Mouse (Mus musculus): Measurements from ENCODE around the gene Ube2s. TPM values are rescaled to one million over a fixed set of nuclear protein-coding genes. Genes with fewer than 3 reads are reported as not detected.

Gene Ube2s
- polyA plus RNA-seq, 1 experiment, result 131 TPM

DNA sequence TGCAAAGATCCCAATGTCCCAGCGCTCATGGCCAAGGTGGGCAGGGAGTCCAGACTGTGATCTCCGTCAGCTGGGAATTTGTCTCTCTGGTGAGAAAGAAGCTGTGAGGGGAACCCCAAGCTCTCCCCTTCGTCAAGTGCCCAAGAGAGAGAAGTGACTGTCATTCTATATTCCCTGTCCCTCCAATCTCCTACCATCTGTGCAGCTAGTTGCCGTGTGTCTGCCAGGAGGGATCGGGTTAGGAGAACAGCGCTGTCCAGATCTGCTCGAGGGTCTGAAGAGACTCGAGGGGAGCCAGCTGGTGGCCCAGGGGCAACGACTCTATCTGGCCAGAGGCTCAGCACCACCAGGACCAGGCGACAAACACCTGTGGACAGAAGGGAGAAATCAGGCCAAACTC, 36.3 kb downstream of the Ube2s start:
- Histone ChIP-seq H3K4me3 (ENCODE audit: low read depth, low read length) (no peak overlapping the region), H3K36me3 (ENCODE audit: control insufficient read depth, insufficient read depth, low read length) (no peaks in the 10 kb centered on the region), H3K27me3 (ENCODE audit: control insufficient read depth, insufficient read depth, low read length) (peaks cover 32% of the 10 kb centered on the region), H3K4me1 (ENCODE audit: control insufficient read depth, insufficient read depth, insufficient read length, low read length) (no peaks in the 10 kb centered on the region; the same call in none of the 2 replicates), H3K27ac (ENCODE audit: insufficient read depth, low read depth, low read length) (no peak overlapping the region)
- WGBS, result 52% methylated on average over 10 of the region's 10 CpGs
- TF ChIP-seq POLR2A (IDR thresholded peaks at IDR 0.05; ENCODE audit: low read depth, low read length) (no peak), CTCF (IDR thresholded peaks at IDR 0.05; ENCODE audit: extremely low read depth, insufficient read length, insufficient replicate concordance, low read depth, low read length) (no peak)

DNA sequence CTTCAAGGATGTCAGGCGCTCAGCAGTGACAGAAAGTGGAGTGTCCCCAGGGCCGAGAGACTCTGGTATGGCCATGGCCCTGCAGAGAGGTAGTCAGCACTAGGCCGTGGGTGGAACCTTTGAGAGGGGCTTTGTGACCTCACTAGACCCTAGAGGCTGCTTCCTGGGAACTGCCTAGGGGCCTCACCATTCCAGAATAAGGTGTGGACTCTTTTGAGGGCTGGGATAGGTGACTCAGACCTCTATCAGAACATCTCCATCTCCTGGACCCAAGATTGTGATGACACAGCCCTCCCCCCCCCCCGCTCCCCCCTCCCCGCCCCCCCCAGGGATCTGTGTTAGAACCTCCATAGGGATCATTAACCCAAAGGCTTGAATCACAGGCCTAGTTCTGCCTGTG, 41.2 kb downstream of the Ube2s start, which contains the start of gene Fam71e2:
TSS of gene Fam71e2 (minus strand) at position 101 of the 400 bp plus-strand sequence.
- TF ChIP-seq POLR2A (IDR thresholded peaks at IDR 0.05; ENCODE audit: low read depth, low read length) (no peak), CTCF (IDR thresholded peaks at IDR 0.05; ENCODE audit: extremely low read depth, insufficient read length, insufficient replicate concordance, low read depth, low read length) (no peak)
- Histone ChIP-seq H3K27me3 (ENCODE audit: control insufficient read depth, insufficient read depth, low read length) (peaks cover 8% of the 10 kb centered on the region), H3K27ac (ENCODE audit: insufficient read depth, low read depth, low read length) (no peak within 1 kb of the TSS), H3K4me1 (ENCODE audit: control insufficient read depth, insufficient read depth, insufficient read length, low read length) (no peaks in the 10 kb centered on the region), H3K4me3 (ENCODE audit: low read depth, low read length) (no peak within 1 kb of the TSS), H3K36me3 (ENCODE audit: control insufficient read depth, insufficient read depth, low read length) (no peaks in the 10 kb centered on the region)
- 71% methylated on average over 5 of the region's 5 CpGs for WGBS

DNA sequence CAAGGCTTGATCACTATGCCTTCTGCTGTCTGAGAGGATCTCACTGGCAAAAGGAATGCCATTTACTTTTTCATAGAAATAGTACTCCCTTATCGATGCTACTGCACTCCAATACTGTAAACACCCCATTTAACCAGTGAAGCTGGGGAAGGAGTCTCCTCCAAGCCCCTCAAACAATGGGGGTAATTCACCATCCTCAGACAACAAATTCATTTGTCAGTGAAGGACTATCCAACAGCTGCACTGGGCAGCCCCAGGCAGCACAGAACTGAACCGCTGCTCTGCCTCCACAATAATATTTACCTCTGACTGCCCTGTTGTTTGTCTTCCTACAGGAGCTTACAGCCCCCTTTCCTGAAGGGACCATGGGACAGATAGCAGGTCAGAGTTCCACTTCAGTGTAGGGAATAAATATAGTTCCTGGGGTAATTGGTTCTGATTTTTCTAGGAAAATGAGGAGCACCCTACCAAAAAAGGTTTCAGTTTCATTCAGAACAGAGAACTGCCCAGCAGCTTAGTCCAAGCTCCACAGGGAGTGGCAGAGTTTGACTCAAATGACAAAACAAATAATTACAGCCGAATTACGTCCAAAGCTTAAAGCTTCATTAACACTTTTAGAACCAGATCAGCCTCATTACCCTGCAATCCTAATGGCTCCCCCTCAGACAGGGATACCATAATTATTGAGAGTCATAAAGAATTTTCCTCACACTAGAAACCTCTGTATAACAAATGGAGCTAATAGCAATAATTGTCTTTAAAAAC, 47.3 kb downstream of the Ube2s start:
- TF ChIP-seq POLR2A (IDR thresholded peaks at IDR 0.05; ENCODE audit: low read depth, low read length) (no peak), CTCF (IDR thresholded peaks at IDR 0.05; ENCODE audit: extremely low read depth, insufficient read length, insufficient replicate concordance, low read depth, low read length) (no peak)
- Histone ChIP-seq H3K27ac (ENCODE audit: insufficient read depth, low read depth, low read length) (peak overlapping the region; percentile 69), H3K36me3 (ENCODE audit: control insufficient read depth, insufficient read depth, low read length) (no peaks in the 10 kb centered on the region), H3K4me3 (ENCODE audit: low read depth, low read length) (no peak overlapping the region), H3K27me3 (ENCODE audit: control insufficient read depth, insufficient read depth, low read length) (no peaks in the 10 kb centered on the region), H3K4me1 (ENCODE audit: control insufficient read depth, insufficient read depth, insufficient read length, low read length) (peaks cover 6% of the 10 kb centered on the region; the same call in 1 of the 2 replicates)
- 12% methylated on average over 4 of the region's 4 CpGs for WGBS

DNA sequence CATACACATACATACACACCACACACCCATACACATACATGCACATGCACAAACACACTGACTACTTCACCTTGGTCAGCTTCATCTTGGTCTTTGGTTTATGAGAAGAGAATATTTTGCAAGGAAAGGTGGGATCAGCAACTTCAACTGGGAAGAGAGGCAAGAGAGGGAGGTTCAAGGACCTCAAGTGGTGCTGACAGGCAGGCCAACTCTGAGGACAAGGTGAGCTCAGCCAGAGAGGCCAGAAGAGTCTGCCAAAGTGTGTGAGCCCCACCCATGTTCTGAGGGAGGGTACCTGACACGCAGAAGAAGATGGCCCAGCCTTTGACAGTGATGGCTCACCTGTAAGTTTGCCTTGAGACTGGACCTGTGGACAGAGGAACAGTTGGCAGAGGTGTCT, 52.7 kb downstream of the Ube2s start:
- Histone ChIP-seq H3K27me3 (ENCODE audit: control insufficient read depth, insufficient read depth, low read length) (no peaks in the 10 kb centered on the region), H3K4me1 (ENCODE audit: control insufficient read depth, insufficient read depth, insufficient read length, low read length) (peaks cover 2% of the 10 kb centered on the region; the same call in 1 of the 2 replicates), H3K36me3 (ENCODE audit: control insufficient read depth, insufficient read depth, low read length) (no peaks in the 10 kb centered on the region), H3K4me3 (ENCODE audit: low read depth, low read length) (no peak overlapping the region), H3K27ac (ENCODE audit: insufficient read depth, low read depth, low read length) (no peak overlapping the region)
- TF ChIP-seq POLR2A (IDR thresholded peaks at IDR 0.05; ENCODE audit: low read depth, low read length), result no peak
- TF ChIP-seq CTCF (IDR thresholded peaks at IDR 0.05; ENCODE audit: extremely low read depth, insufficient read length, insufficient replicate concordance, low read depth, low read length), result no peak
- 37% methylated on average over 1 of the region's 1 CpGs for WGBS

DNA sequence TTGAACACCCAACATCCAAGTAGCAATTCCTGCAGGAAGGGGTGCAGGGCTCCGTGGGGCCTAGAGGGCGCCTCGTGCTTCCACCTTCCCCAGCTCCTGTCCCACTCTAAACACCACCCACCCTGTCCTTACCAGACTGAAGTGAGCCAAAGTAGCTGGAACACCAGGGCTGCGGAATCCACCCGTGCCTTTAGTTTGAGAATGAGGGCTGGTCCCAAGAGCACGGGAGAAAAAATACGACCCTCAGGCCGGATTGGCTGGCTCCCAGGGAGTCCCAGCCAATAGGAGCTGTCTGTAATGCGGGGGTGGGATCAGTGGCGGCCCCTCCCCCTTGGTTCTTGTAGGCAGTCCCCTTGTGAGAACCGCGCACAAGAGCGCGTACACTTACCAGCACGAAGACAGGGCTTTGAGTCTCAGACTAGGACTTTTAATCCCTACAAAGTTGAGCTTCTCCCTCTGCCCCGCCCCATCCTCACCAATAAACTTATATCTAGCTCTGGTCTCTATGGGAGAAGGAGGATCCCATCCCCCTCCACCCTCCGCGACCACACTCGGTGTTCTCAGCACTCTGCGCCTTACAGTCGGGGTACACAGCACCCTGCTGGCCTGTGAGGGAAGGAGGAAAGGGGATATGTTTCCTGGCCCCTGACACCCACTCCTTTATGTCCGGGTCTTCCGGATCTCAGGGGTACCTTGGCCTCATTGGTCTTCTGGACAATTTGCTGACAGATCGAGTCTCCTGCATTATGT, 59.4 kb downstream of the Ube2s start, which contains the start of gene Cox6b2:
TSS of gene Cox6b2 (minus strand) at position 274 of the 750 bp plus-strand sequence.
- 10% methylated on average over 24 of the region's 24 CpGs for WGBS
- Histone ChIP-seq H3K4me1 (ENCODE audit: control insufficient read depth, insufficient read depth, insufficient read length, low read length) (peaks cover 14% of the 10 kb centered on the region), H3K27me3 (ENCODE audit: control insufficient read depth, insufficient read depth, low read length) (no peaks in the 10 kb centered on the region), H3K27ac (ENCODE audit: insufficient read depth, low read depth, low read length) (no peak within 1 kb of the TSS), H3K4me3 (ENCODE audit: low read depth, low read length) (peak within 1 kb of the TSS; percentile 58), H3K36me3 (ENCODE audit: control insufficient read depth, insufficient read depth, low read length) (no peaks in the 10 kb centered on the region)
- no peak for TF ChIP-seq CTCF (IDR thresholded peaks at IDR 0.05; ENCODE audit: extremely low read depth, insufficient read length, insufficient replicate concordance, low read depth, low read length)
- no peak for TF ChIP-seq POLR2A (IDR thresholded peaks at IDR 0.05; ENCODE audit: low read depth, low read length)

DNA sequence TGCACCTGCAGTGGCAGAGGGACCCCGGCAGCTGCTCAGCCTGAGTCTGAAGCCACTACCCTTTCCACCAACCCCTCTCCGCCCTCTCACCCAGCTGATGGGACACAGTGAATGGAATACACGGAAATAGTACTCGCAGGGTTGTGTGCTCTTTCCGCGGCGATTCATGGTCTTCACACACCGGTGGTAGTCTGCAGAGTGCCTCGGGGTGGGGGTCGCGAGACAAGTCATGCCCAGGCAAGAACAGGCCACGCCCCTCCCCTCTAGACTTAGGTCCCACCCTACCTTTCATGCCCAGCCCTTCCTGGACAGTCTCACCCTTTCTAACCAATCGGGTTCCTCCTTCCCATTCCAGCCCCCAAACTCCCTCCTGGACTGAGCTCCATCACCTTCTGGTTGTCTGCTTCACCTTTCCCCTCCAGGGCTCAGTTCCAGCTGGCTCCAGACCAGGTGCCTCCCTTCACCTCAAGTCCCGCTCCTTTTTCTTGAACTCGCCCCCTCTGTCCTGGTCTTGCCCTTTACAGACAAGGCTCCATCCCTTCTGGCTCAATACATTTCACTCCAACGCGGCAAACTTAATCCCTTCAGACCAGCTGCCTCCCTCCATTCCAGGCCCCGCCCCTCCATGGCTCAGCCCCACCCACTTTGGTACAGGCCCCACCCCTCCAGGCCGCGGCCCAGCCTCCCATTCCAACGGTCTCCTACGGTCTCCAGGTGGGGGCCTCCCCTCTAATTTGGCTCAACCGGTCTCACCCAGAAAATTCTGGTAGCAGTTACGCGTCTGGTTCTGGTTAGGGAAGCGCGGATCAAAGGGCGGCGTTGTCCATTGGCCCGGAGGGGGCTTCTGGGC, 60.2 kb downstream of the Ube2s start:
- H3K27me3 ChIP-seq (ENCODE audit: control insufficient read depth, insufficient read depth, low read length), result no peaks in the 10 kb centered on the region
- no peak overlapping the region for H3K27ac ChIP-seq (ENCODE audit: insufficient read depth, low read depth, low read length)

More for the DNA sequence above, 60.2 kb downstream of the Ube2s start:
- no peaks in the 10 kb centered on the region; the same call in 1 of the 2 replicates for H3K36me3 ChIP-seq (ENCODE audit: control insufficient read depth, insufficient read depth, low read length)
- WGBS, result 2% methylated on average over 30 of the region's 30 CpGs
- H3K4me1 ChIP-seq (ENCODE audit: control insufficient read depth, insufficient read depth, insufficient read length, low read length), result peaks cover 17% of the 10 kb centered on the region
- H3K4me3 ChIP-seq (ENCODE audit: low read depth, low read length), result peak overlapping the region; percentile 58
- TF ChIP-seq CTCF (IDR thresholded peaks at IDR 0.05; ENCODE audit: extremely low read depth, insufficient read length, insufficient replicate concordance, low read depth, low read length), result no peak
